Mouse (Mus musculus) liver, adult 2 months (tissue): Measurements from ENCODE around the gene 1700001F09Rik.
"Not testable (repeated sequence)": the region's sequence is repeated elsewhere in the genome, so short reads cannot be mapped to it uniquely, and the experiment has no call there.

Experiments used
- CTCF ChIP-seq: fragments of 200-500 bp; IDR thresholded peaks from 2 replicates; pipeline ENCODE4 v1.5.1; 2011; ENCODE audit warnings: low read depth, low read length, control low read depth
- POLR2A ChIP-seq: fragments of 200-500 bp; IDR thresholded peaks from 2 replicates; pipeline ENCODE4 v1.6.1; 2011; ENCODE audit warnings: low read length, control low read depth; ENCODE audit not compliant: insufficient read depth; ENCODE audit errors: extremely low read depth

- TF ChIP-seq CTCF, POLR2A: not testable (repeated sequence)
These were observed 16.2 kb downstream of the 1700001F09Rik start for GRCm38 (mm10) chr14:43331362-43331880.
